Mouse (Mus musculus) heart, embryonic 14.5 days (tissue): Measurements from ENCODE around the gene Tnfsf10. TPM values are rescaled to one million over a fixed set of nuclear protein-coding genes. Genes with fewer than 3 reads are reported as not detected.

Experiments used
- ATAC-seq: fragments of 200-750 bp; cut with Nextera tagmentation; 2 replicates; pipeline ENCODE4 v1.8.0; 2017; ENCODE audit warnings: low read depth, moderate TSS enrichment; ENCODE audit not compliant: insufficient number of reproducible peaks, insufficient read depth, low FRiP score
- H3K27ac ChIP-seq, 2 experiments: fragments of 200-500 bp in 1 of 2; fragments of 300-500 bp in 1 of 2; sonication (generic) in 1 of 2; replicated peaks in 1 of 2; 2 replicates each; pipeline ENCODE4 v1.5.1; 2012 to 2014; ENCODE audit warnings: low read depth in 2 of 2, low read length in 2 of 2, control low read depth in 1 of 2, mild to moderate bottlenecking in 1 of 2, mixed read lengths in 1 of 2; ENCODE audit not compliant: control insufficient read depth in 1 of 2, insufficient read depth in 1 of 2
- H3K27me3 ChIP-seq: fragments of 300-500 bp; sonication (generic); 2 replicates; pipeline ENCODE4 v1.6.1; 2014; ENCODE audit warnings: mild to moderate bottlenecking, low read length, control low read depth; ENCODE audit not compliant: control insufficient read depth, insufficient read depth
- H3K36me3 ChIP-seq: fragments of 300-500 bp; sonication (generic); 2 replicates; pipeline ENCODE4 v1.6.1; 2014; ENCODE audit warnings: mild to moderate bottlenecking, control low read depth, low read length, mixed read lengths; ENCODE audit not compliant: control insufficient read depth, insufficient read depth
- H3K4me1 ChIP-seq, 2 experiments: fragments of 200-500 bp in 1 of 2; fragments of 300-500 bp in 1 of 2; sonication (generic) in 1 of 2; 2 replicates each; pipeline ENCODE4 v1.6.1; 2012 to 2014; ENCODE audit warnings: low read length in 2 of 2, control low read depth in 1 of 2, mixed read lengths in 1 of 2; ENCODE audit not compliant: control insufficient read depth in 2 of 2, insufficient read depth in 2 of 2
- H3K4me2 ChIP-seq: fragments of 300-500 bp; sonication (generic); 2 replicates; pipeline ENCODE4 v1.6.1; 2014; ENCODE audit warnings: mild to moderate bottlenecking, low read length
- H3K4me3 ChIP-seq, 2 experiments: fragments of 200-500 bp in 1 of 2; fragments of 300-500 bp in 1 of 2; sonication (generic) in 1 of 2; 2 replicates each; pipeline ENCODE4 v1.5.1; 2012 to 2014; ENCODE audit warnings: low read length in 2 of 2, mild to moderate bottlenecking in 2 of 2, control low read depth in 1 of 2, low read depth in 1 of 2, moderate library complexity in 1 of 2; ENCODE audit not compliant: control insufficient read depth in 1 of 2, insufficient read depth in 1 of 2
- H3K9ac ChIP-seq: fragments of 300-500 bp; sonication (generic); 2 replicates; pipeline ENCODE4 v1.6.1; 2014; ENCODE audit warnings: mild to moderate bottlenecking, low read length
- H3K9me3 ChIP-seq: fragments of 300-500 bp; sonication (generic); 2 replicates; pipeline ENCODE4 v1.6.1; 2016; ENCODE audit warnings: low read length, control low read depth; ENCODE audit not compliant: control insufficient read depth
- WGBS: fragments of 180-500 bp; shearing (Covaris S2); extraction: QIAGEN DNeasy Blood & Tissue Kit; methylation state at CpG from one replicate; pipeline ENCODE4 v1.1.7; 2014; 5-methylcytosine and 5-hydroxymethylcytosine counted together
- polyA plus RNA-seq: library from polyadenylated mRNA; unstranded; fragments of >200 nt; fragmentation: Nextera tagmentation; extraction: Ambion mirVana; gene quantifications from 2 replicates; pipeline ENCODE4 v1.2.1, GENCODE M21; 2014

Tnfsf10 gene
- polyA plus RNA-seq, 1 experiment from 2014 or later = 0.23 TPM

- WGBS = 74% methylated on average over 9 of the region's 9 CpGs
- H3K4me3 ChIP-seq = no peak overlapping the region
- no peak for ATAC-seq
Observed at GRCm38 (mm10) chr3:27322591-27322990, 5.8 kb downstream of the Tnfsf10 start.

GRCm38 (mm10) chr3:27323551-27323950, 6.7 kb downstream of the Tnfsf10 start:
- no peak overlapping the region for H3K4me2 ChIP-seq
- WGBS = 58% methylated on average over 5 of the region's 5 CpGs
- no peak overlapping the region for H3K9ac ChIP-seq
- H3K4me3 ChIP-seq = no peak overlapping the region
- no peak overlapping the region for H3K27ac ChIP-seq
- no peaks in the 10 kb centered on the region for H3K36me3 ChIP-seq
- no peaks in the 10 kb centered on the region for H3K27me3 ChIP-seq
- ATAC-seq = no peak
- no peaks in the 10 kb centered on the region for H3K9me3 ChIP-seq
- peaks cover 0 to 2% of the 10 kb centered on the region in 2 experiments; a peak in 1 of 4 replicates for H3K4me1 ChIP-seq

More at GRCm38 (mm10) chr3:27322591-27322990, 5.8 kb downstream of the Tnfsf10 start:
- Histone ChIP-seq H3K9ac (no peak overlapping the region), H3K27me3 (no peaks in the 10 kb centered on the region), H3K4me1 (peaks cover 0 to 2% of the 10 kb centered on the region in 2 experiments; a peak in 1 of 4 replicates), H3K36me3 (no peaks in the 10 kb centered on the region), H3K27ac (no peak overlapping the region), H3K4me2 (no peak overlapping the region), H3K9me3 (no peaks in the 10 kb centered on the region)

- Histone ChIP-seq H3K36me3 (no peaks in the 10 kb centered on the region), H3K4me1 (no peaks in the 10 kb centered on the region), H3K9ac (no peak overlapping the region), H3K9me3 (no peaks in the 10 kb centered on the region), H3K4me3 (no peak overlapping the region), H3K4me2 (no peak overlapping the region), H3K27ac (no peak overlapping the region), H3K27me3 (no peaks in the 10 kb centered on the region)
- 68% methylated on average over 4 of the region's 4 CpGs for WGBS
- no peak for ATAC-seq
Observed at GRCm38 (mm10) chr3:27326633-27327191, 9.9 kb downstream of the Tnfsf10 start.

GRCm38 (mm10) chr3:27330706-27331105, 13.9 kb downstream of the Tnfsf10 start:
- 82% methylated on average over 5 of the region's 5 CpGs for WGBS
- Histone ChIP-seq H3K4me3 (no peak overlapping the region), H3K27me3 (no peaks in the 10 kb centered on the region), H3K27ac (no peak overlapping the region), H3K9ac (no peak overlapping the region), H3K36me3 (no peaks in the 10 kb centered on the region), H3K4me2 (no peak overlapping the region), H3K4me1 (no peaks in the 10 kb centered on the region), H3K9me3 (no peaks in the 10 kb centered on the region)
- ATAC-seq = no peak

DNA sequence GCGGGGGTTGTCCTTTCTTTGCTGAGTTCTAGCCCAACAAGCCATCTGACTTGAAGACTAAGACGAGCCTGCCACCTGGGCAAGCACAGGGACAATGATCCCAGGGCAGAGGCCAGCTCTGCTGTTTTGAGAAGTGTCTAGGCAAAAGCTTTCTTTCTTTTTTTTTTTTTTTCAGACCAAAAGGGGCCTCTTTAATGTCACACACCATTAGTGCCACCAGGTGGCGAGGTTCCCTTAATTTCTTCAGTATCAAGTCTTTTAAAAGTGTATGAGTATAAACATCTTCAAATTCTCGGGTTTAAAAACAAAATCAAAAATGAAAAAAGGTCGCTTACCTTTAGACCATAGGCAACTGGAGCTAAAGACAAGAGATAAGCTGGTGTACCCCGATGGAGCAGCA, 21.6 kb downstream of the Tnfsf10 start:
- 29% methylated on average over 6 of the region's 6 CpGs for WGBS
- H3K9ac ChIP-seq = no peak overlapping the region
- no peak overlapping the region for H3K4me2 ChIP-seq
- H3K27ac ChIP-seq = no peak overlapping the region
- no peaks in the 10 kb centered on the region for H3K4me1 ChIP-seq
- H3K36me3 ChIP-seq = no peaks in the 10 kb centered on the region
- H3K27me3 ChIP-seq = no peaks in the 10 kb centered on the region
- no peak for ATAC-seq
- no peak overlapping the region for H3K4me3 ChIP-seq
- no peaks in the 10 kb centered on the region; the same call in 1 of the 2 replicates for H3K9me3 ChIP-seq

DNA sequence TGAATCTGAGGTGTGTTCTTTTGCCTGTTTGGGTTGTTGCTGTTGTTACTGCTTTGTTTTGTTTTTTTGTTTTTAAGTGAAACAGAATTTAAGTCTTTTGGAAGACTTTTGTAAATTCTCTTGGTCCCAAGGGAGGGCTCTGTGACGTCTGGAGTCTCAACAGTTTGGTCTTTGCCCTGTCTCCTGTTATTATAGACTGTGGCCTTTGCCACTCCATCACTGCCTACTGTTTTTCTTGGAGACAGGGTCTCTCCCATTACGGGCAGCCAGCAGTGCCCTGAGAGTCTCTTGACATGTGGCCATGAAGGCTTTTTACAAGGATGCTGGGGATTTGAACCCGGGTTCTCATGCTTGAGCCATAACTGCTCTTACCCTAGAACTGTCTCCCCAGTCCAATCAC, 22.1 kb downstream of the Tnfsf10 start:
- Histone ChIP-seq H3K4me3 (no peak overlapping the region), H3K4me2 (no peak overlapping the region), H3K27ac (no peak overlapping the region), H3K36me3 (no peaks in the 10 kb centered on the region), H3K9ac (no peak overlapping the region), H3K27me3 (no peaks in the 10 kb centered on the region), H3K4me1 (no peaks in the 10 kb centered on the region), H3K9me3 (no peaks in the 10 kb centered on the region; the same call in 1 of the 2 replicates)
- ATAC-seq = no peak
- 60% methylated on average over 3 of the region's 3 CpGs for WGBS

DNA sequence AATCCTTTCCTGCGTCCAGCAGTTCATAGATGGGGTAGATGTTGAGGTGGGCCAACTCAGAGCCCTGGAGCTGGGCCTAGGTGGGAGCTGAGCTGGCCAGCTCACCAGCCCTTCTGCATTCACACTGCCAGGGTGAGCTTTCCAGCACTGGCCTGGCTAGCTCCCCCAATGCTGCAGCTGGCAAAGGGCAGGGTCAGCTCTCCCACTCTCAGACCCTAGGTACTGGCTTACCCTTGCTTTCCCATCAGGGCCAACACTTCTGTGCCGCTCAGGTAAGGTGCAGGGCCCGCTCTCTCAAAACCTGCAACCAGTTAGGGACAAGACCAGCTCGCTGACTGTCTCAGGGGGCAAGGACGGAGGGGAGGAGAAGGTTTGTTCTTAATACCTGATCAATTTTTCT, 23.9 kb downstream of the Tnfsf10 start:
- 91% methylated on average over 5 of the region's 5 CpGs for WGBS
- Histone ChIP-seq H3K27ac (no peak overlapping the region), H3K27me3 (no peaks in the 10 kb centered on the region), H3K4me3 (no peak overlapping the region), H3K36me3 (no peaks in the 10 kb centered on the region), H3K9ac (no peak overlapping the region), H3K9me3 (no peaks in the 10 kb centered on the region; the same call in 1 of the 2 replicates), H3K4me1 (no peaks in the 10 kb centered on the region), H3K4me2 (no peak overlapping the region)
- ATAC-seq = no peak

DNA sequence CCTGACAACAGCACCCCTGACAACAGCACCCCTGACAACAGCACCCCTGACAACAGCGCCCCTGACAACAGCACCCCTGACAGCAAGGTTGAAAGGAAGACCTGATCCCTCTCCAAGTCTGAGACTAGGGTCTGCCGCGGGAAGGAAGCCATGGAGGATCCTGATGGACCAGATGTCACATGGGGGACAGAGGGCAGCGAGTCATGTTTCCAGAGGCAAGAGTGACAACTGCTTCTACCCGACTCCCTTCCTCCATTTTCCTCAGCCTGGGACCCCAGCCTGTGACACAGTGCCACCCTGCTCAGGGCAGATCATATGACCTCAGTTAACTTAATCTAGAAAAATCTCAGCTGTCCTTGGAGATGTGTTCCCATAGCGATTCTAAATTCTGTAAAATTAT, 25.6 kb downstream of the Tnfsf10 start:
- ATAC-seq = no peak
- 58% methylated on average over 6 of the region's 6 CpGs for WGBS
- Histone ChIP-seq H3K9me3 (no peaks in the 10 kb centered on the region; the same call in 1 of the 2 replicates), H3K4me2 (no peak overlapping the region), H3K36me3 (no peaks in the 10 kb centered on the region), H3K4me1 (no peaks in the 10 kb centered on the region), H3K4me3 (no peak overlapping the region), H3K27ac (no peak overlapping the region), H3K9ac (no peak overlapping the region), H3K27me3 (no peaks in the 10 kb centered on the region)
